Mouse (Mus musculus) fat pad, adult 2 months (tissue): ENCODE measurements around the gene 9330161L09Rik.
"Not testable (repeated sequence)": the region's sequence is repeated elsewhere in the genome, so short reads cannot be mapped to it uniquely, and the experiment has no call there.

Experiments
- DNase-seq: peaks from one replicate; pipeline ENCODE4 v3.0.0-alpha.2; 2011; ENCODE audit warnings: low read depth, low spot score; ENCODE audit errors: extremely low read depth

The 9330161L09Rik gene

DNA sequence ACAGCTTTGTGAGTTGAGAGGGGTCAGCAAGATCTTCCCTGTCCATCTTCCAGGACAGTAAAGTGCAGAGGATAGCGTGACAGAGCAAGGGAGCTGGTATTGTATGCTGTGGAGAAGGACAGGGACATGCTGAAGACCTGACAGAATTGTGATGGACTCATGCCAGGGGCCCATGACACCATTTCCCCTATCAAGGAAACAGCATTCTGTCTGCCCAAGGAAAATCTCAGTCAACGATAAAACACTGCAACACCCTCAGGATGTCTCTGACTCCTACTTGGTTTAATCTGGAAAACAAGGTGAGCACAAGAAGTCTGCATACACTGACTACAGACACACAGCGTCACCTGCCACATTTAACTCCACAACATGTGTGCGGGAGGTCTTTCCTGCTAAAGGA lies at the start of gene 9330161L09Rik:
Gene 9330161L09Rik (minus strand): TSS at position 101 of the 400 bp plus-strand sequence.
- DNase-seq = no peak

- DNase-seq = no peak
Observed at GRCm38 (mm10) chr12:103457140-103457539, 49.5 kb upstream of the 9330161L09Rik start, which contains the start of gene Ifi27l2b. Ifi27l2b (minus strand) TSS chr12:103457223.

DNA sequence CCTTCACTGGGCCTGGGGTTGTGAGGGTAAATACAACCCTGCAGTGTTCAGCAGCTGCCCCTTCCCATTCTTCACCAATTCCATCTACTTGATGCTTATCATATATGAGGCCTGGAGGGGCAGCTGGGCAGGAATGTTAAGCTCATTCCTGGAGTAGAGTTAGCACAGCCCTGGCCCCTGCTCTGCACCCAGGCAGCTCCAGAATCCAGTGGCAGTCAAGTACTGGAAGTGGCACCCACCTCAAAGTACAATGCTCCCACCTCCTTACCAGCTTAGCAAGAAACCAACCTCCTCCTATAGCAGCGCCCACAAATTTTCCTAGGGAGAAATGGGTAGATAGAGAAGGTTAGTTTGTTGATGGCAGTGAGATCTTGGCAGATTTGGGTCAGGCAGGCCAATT lies 49.1 kb upstream of the 9330161L09Rik start:
- not testable (repeated sequence) for DNase-seq

DNA sequence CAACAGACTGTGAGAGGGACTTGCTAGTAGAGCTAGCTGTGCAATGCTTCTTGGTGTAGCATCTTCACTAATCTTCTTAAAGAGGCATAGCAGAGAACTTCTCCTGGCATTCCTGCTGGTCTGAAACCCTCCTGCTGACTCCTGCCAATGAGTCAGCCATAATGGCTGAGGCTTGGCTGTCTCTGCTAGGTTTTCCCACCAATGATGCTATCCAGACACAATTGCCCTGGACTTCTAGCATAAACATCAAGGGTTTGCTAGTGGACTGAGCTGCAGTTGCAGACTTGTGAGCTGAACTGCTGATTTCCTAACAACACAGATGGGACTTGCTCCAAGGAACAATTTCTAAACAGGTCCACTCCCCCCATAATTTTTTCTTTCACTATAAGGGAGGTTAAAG lies 45.7 kb upstream of the 9330161L09Rik start:
- DNase-seq = no peak

- DNase-seq = no peak
Observed at GRCm38 (mm10) chr12:103445060-103445459, 37.4 kb upstream of the 9330161L09Rik start.

DNA sequence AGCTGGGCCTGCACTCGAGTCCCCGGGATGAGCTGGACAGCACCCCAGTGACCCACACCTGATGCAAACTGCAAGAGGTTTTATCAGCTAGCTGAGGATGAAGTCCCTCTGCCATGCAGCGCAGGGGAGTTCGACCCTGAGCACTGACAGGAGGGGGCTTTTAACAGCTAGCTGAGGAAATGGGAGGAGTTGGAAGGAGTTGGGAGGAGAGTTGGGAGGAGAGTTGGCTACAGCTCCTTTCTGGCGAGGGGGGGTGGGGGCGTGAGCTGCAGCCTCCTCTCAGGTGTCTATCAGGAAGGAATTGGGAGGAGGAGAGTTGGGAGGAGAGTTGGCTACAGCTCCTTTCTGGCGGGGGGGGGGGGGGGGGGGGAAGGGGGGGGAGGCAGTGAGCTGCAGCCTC lies 36.6 kb upstream of the 9330161L09Rik start:
- DNase-seq = not testable (repeated sequence)

DNA sequence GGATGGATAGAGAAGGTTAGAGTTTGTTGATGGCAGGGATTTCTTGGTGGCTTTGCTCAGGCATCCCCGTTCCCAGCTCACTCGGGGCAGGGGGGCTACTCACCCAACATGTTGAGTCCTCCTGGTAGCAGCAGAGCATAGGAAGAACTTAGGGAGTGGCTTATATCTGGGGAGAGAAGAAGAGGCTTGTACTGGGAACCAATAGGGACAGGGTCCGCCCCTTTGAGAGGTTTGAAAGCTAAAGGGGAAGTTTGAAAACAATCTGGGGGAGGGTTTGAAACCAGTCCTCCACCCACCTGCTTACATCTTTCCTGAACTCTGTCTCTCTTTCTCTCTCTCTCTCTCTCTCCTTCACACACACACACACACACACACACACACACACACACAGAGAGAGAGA lies 35.9 kb upstream of the 9330161L09Rik start, which contains the start of gene Ifi27l2a:
Gene Ifi27l2a (minus strand): TSS at position 157 of the 400 bp plus-strand sequence.
- no peak for DNase-seq

DNA sequence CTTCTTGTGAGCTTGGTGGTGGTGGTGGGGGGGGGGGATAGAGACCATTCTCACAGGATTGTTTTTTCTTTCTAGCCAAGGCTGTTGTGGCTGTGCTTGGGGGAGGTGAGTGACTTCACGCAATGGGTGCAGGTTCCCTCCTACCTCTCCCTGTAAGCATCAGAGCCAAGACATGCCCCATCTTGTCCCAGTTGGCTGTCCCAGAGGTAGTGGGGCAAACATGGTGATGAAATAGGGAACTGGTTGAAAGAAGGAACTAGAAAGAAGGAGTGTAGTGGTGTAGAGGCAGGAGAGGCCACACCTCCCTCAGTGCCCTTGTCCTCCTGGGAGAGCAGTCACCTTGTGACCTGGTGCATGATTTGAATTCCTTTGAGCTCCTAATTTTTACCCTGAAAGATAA lies 30.0 kb upstream of the 9330161L09Rik start:
- DNase-seq = peak; percentile 79

GRCm38 (mm10) chr12:103434861-103435260 lies 27.2 kb upstream of the 9330161L09Rik start:
- no peak for DNase-seq

DNA sequence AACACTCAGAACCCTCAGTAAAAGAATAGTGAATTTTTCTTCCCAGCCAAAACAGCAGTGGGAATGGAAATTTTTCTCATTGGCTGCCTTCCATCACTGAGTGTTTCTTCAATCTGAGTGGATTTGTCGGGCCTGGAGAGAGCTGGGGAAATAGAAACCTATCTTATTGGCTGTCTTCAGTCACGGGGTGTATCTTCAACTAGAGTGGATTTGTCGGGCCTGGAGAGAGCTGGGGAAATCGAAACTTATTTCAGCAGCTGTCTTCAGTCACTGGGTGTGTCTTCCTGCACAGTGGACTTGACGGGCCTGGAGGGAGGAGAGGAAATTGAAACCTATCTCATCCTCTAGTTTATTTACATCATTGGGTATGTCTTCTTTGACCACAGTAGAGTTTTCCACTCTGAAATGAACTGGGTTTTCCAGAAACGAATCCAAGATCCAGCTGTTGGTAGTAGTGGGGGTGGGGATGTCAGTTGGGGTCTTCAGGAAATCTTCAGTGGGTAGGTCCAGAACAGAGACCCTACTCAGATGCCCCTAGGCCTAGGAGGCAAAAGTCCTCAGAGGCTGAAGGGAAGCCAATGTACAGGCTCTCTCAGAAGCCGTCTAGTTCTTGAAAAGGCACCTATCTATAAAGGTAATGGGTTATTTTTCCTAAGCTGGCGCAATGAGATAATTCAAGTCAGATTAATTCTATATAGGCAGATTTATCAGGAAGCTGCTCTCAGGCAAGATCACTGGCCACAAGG lies 26.5 kb upstream of the 9330161L09Rik start, which contains the start of gene Ifi27:
Gene Ifi27 (plus strand): TSS at position 226 of the 746 bp plus-strand sequence.
- DNase-seq = peak; percentile 11

GRCm38 (mm10) chr12:103433430-103433829 lies 25.8 kb upstream of the 9330161L09Rik start:
- DNase-seq = no peak

DNA sequence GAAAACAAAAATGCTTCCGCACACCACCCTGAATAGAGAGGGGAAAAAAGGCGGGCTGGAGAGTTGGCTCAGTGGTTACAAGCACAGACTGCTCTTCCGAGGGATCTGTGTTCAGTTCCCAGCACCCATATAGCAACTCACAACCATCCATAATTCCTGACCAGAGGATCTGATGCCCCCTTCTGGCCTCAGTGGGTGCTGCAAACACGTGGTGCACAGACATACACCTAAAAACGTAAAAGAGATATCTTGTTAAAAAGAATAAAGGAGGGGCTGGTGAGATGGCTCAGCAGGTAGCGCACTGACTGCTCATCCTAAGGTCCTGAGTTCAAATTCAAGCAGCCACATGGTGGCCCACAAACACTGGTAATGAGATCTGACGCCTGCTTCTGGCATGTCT lies 19.1 kb upstream of the 9330161L09Rik start:
- DNase-seq = no peak

- DNase-seq = peak; percentile 87
Observed at GRCm38 (mm10) chr12:103425729-103426470, 18.3 kb upstream of the 9330161L09Rik start, which contains the start of gene Ddx24. Ddx24 (minus strand) TSS chr12:103425830.

- no peak for DNase-seq
Observed at GRCm38 (mm10) chr12:103425016-103425728, 17.6 kb upstream of the 9330161L09Rik start.

GRCm38 (mm10) chr12:103408144-103408543 lies 524 bp upstream of the 9330161L09Rik start:
- no peak for DNase-seq

DNA sequence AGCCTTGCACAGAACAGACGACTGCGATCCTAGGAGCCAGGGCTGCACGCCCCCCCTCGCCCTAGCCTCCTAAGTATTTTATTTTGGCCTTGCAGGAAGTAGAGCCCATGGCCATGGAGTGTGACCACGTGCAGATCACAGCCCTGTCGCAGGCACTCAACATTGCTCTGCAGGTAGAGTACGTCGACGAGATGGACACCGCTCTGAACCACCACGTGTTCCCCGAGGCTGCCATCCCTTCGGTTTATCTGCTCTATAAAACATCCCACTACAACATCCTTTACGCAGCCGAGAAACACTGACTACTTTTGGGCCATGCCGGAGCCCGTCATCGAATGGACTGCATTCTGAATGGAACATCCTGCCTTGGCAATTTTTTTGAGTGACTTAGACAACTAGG lies 3.5 kb downstream of the 9330161L09Rik start:
- no peak for DNase-seq

DNA sequence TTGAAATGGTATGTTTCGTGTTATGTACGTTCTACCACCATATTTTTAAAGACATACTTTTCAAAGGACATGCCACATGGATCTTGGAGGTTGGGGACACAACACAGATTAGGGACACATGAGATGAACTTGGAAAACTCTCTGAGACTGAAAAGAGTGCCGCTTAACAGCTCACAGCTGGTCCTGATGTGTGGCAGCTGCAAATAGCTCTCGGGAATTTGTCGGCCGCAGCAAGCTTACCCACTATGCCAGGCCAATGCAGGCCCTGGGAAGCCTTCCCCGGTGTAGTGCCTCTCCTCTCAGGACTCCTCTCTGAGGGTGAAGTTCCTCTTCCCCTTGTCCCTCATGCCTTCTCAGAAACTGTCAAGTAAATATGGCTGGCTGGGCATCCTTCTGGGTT lies 10.9 kb downstream of the 9330161L09Rik start:
- no peak for DNase-seq

DNA sequence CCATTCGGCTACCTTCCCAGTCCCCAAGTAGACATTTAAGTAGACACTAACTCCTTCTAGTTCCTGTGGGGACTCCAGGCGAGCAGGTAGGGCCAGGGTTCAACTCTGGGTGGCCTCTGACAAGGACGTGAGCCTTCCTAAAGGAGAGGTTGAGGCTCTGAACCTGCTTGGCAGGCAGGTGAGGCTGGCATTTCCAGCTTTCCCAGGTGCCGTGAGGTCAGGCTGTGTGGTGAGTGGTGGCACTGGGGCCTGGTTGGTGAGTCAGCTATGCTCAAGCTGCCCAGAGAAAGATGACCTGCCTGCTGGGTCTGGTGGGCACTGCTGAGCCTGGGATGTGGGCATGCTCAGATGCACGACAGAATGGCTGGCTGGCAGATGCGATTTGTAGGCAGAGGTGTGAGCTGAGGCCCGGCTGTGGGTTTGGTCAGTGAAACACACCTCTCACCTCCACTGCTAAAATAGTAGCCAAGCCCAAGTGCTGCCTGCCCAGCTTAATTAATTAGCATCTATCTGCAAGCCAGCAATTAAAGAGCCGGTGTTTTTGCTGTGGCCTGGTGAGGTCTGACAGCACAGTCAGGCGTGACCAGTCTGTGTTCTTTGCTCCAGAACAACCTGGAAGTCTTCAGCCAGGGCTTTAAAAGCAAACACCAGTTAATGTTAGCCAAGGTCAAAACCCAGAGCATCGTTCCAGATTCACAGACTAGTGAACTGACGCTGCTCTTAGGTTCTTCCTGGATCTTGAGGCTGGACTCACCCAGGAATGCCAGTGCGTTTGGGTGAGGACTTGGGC lies 11.9 kb downstream of the 9330161L09Rik start:
- DNase-seq = no peak

DNA sequence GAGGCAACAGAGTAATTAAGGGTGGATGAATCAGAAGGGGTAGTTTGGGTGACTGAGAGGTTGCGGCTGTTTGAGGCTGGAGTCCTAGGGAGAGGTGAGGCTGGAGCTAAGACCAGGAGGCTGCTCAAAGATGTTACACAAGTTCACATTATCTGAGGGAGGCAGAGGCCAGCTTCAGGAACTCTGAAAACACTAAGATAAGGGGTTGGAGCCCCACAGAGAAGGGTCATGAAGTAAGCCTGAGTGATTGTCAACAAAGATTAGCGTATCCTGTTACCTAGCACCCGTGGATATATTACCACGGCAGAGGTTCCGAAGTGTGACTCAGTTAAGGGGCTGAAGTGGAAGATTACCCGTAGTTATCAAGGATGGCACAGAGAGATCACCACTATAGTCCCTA lies 14.1 kb downstream of the 9330161L09Rik start:
- DNase-seq = no peak

DNA sequence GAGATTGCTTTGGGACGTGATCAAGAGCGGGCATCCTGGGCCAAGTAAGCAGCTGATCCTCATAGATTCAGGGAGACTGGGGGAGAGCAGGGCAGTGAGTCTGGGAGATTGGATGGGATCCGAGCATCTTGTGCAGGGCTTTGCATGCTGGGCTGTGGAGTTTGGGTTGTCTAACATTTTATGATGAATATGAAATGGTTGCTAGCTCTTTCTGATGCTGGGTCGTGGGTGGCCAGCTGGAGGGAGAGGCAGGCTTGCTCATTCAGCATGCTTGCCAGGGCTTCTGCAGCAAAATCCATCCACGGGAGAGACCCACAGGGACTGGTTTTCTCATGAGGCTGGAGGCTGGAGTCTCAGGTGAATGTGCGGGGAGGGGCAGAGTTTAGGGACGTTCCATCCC lies 16.5 kb downstream of the 9330161L09Rik start:
- no peak for DNase-seq
